Mouse (Mus musculus) kidney, embryonic 14.5 days (tissue): ENCODE measurements at regions not wholly inside any gene's neighbourhood (a gene's known extent, or its start where the extent isn't known, plus 50 kb on each side); places are given as distances from the start of the nearest gene placed in this dataset.

Experiments
- ATAC-seq: fragments of 200-750 bp; cut with Nextera tagmentation; 2 replicates; pipeline ENCODE4 v1.8.0; 2017; ENCODE audit warnings: moderate number of reproducible peaks, mild to moderate bottlenecking, moderate TSS enrichment, moderate library complexity; ENCODE audit not compliant: low FRiP score, low TSS enrichment
- H3K27ac ChIP-seq: fragments of 300-500 bp; sonication (generic); 2 replicates; pipeline ENCODE4 v1.5.1; 2014; ENCODE audit warnings: low read depth, mild to moderate bottlenecking, low read length, moderate library complexity, mixed read lengths
- H3K27me3 ChIP-seq: fragments of 300-500 bp; sonication (generic); 2 replicates; pipeline ENCODE4 v1.6.1; 2014; ENCODE audit warnings: mild to moderate bottlenecking, low read length; ENCODE audit not compliant: control insufficient read depth, insufficient read depth
- H3K36me3 ChIP-seq: fragments of 300-500 bp; sonication (generic); 2 replicates; pipeline ENCODE4 v1.6.1; 2014; ENCODE audit warnings: low read length, mixed read lengths; ENCODE audit not compliant: control insufficient read depth, insufficient read depth
- H3K4me1 ChIP-seq: fragments of 300-500 bp; sonication (generic); 2 replicates; pipeline ENCODE4 v1.6.1; 2014; ENCODE audit warnings: low read length, mixed read lengths; ENCODE audit not compliant: control insufficient read depth, insufficient read depth
- H3K4me2 ChIP-seq: fragments of 300-500 bp; sonication (generic); replicated peaks from 2 replicates; pipeline ENCODE4 v1.6.1; 2014; ENCODE audit warnings: low read depth, mild to moderate bottlenecking, low read length
- H3K4me3 ChIP-seq: fragments of 300-500 bp; sonication (generic); 2 replicates; pipeline ENCODE4 v1.5.1; 2014; ENCODE audit warnings: mild to moderate bottlenecking, low read length
- H3K9ac ChIP-seq: fragments of 300-500 bp; sonication (generic); 2 replicates; pipeline ENCODE4 v1.6.1; 2014; ENCODE audit warnings: low read depth, mild to moderate bottlenecking, low read length, moderate library complexity
- H3K9me3 ChIP-seq: fragments of 300-500 bp; sonication (generic); 2 replicates; pipeline ENCODE4 v1.6.1; 2016; ENCODE audit warnings: low read length; ENCODE audit not compliant: control insufficient read depth
- WGBS: fragments of 180-500 bp; shearing (Covaris S2); extraction: QIAGEN DNeasy Blood & Tissue Kit; methylation state at CpG from one replicate; pipeline ENCODE4 v1.1.7; 2014; 5-methylcytosine and 5-hydroxymethylcytosine counted together

- no peak for ATAC-seq
- H3K4me1 ChIP-seq, result no peaks in the 10 kb centered on the region
- H3K9ac ChIP-seq, result no peak overlapping the region
- H3K4me2 ChIP-seq, result no peak overlapping the region
- 83% methylated on average over 2 of the region's 2 CpGs for WGBS
- no peaks in the 10 kb centered on the region for H3K36me3 ChIP-seq
- peak overlapping the region; percentile 78 for H3K27ac ChIP-seq
- no peaks in the 10 kb centered on the region for H3K27me3 ChIP-seq
- H3K9me3 ChIP-seq, result peaks cover 8% of the 10 kb centered on the region; the same call in 1 of the 2 replicates
- no peak overlapping the region for H3K4me3 ChIP-seq
These were observed 133.6 kb upstream of the Supt20 start for GRCm38 (mm10) chr3:54559053-54559452.

GRCm38 (mm10) chr3:54559527-54559926 is 133.1 kb upstream of the Supt20 start:
- Histone ChIP-seq H3K9ac (no peak overlapping the region), H3K4me3 (no peak overlapping the region), H3K27me3 (no peaks in the 10 kb centered on the region), H3K9me3 (peaks cover 8% of the 10 kb centered on the region; the same call in 1 of the 2 replicates), H3K27ac (peak overlapping the region; percentile 78), H3K36me3 (no peaks in the 10 kb centered on the region), H3K4me1 (no peaks in the 10 kb centered on the region), H3K4me2 (no peak overlapping the region)
- 84% methylated on average over 2 of the region's 2 CpGs for WGBS
- ATAC-seq, result no peak

GRCm38 (mm10) chr3:54560056-54560922 is 132.3 kb upstream of the Supt20 start:
- H3K27me3 ChIP-seq, result no peaks in the 10 kb centered on the region
- H3K27ac ChIP-seq, result peak overlapping the region; percentile 78
- H3K9me3 ChIP-seq, result peaks cover 8% of the 10 kb centered on the region; the same call in 1 of the 2 replicates
- no peaks in the 10 kb centered on the region for H3K36me3 ChIP-seq
- H3K9ac ChIP-seq, result no peak overlapping the region
- 30% methylated on average over 5 of the region's 5 CpGs for WGBS
- no peaks in the 10 kb centered on the region for H3K4me1 ChIP-seq
- no peak overlapping the region for H3K4me2 ChIP-seq
- peak; percentile 92 for ATAC-seq
- H3K4me3 ChIP-seq, result no peak overlapping the region

- no peak overlapping the region for H3K4me3 ChIP-seq
- H3K9ac ChIP-seq, result no peak overlapping the region
- H3K27me3 ChIP-seq, result no peaks in the 10 kb centered on the region
- ATAC-seq, result no peak
- no peaks in the 10 kb centered on the region for H3K4me1 ChIP-seq
- H3K9me3 ChIP-seq, result peaks cover 4% of the 10 kb centered on the region
- H3K4me2 ChIP-seq, result no peak overlapping the region
- WGBS, result 89% methylated on average over 1 of the region's 1 CpGs
- H3K36me3 ChIP-seq, result no peaks in the 10 kb centered on the region
- no peak overlapping the region for H3K27ac ChIP-seq
These were observed 125.3 kb upstream of the Supt20 start for GRCm38 (mm10) chr3:54567329-54567728.

GRCm38 (mm10) chr3:54568096-54568495 is 124.5 kb upstream of the Supt20 start:
- no peak overlapping the region for H3K4me3 ChIP-seq
- H3K4me2 ChIP-seq, result no peak overlapping the region
- ATAC-seq, result no peak
- H3K9ac ChIP-seq, result no peak overlapping the region
- no peak overlapping the region for H3K27ac ChIP-seq
- no peaks in the 10 kb centered on the region for H3K4me1 ChIP-seq
- peaks cover 4% of the 10 kb centered on the region; the same call in 1 of the 2 replicates for H3K9me3 ChIP-seq
- no peaks in the 10 kb centered on the region for H3K36me3 ChIP-seq
- H3K27me3 ChIP-seq, result no peaks in the 10 kb centered on the region
- 87% methylated on average over 5 of the region's 5 CpGs for WGBS

GRCm38 (mm10) chr3:54570501-54570900 is 122.1 kb upstream of the Supt20 start:
- H3K27ac ChIP-seq, result no peak overlapping the region
- H3K4me1 ChIP-seq, result no peaks in the 10 kb centered on the region
- ATAC-seq, result no peak
- H3K36me3 ChIP-seq, result no peaks in the 10 kb centered on the region
- no peak overlapping the region for H3K4me2 ChIP-seq
- H3K27me3 ChIP-seq, result no peaks in the 10 kb centered on the region
- peaks cover 4% of the 10 kb centered on the region; the same call in 1 of the 2 replicates for H3K9me3 ChIP-seq
- H3K9ac ChIP-seq, result no peak overlapping the region
- WGBS, result 84% methylated on average over 8 of the region's 8 CpGs
- H3K4me3 ChIP-seq, result no peak overlapping the region

- Histone ChIP-seq H3K4me1 (no peaks in the 10 kb centered on the region), H3K4me3 (no peak overlapping the region), H3K27me3 (no peaks in the 10 kb centered on the region), H3K27ac (no peak overlapping the region), H3K4me2 (no peak overlapping the region), H3K9me3 (peaks cover 3% of the 10 kb centered on the region; the same call in 1 of the 2 replicates), H3K36me3 (no peaks in the 10 kb centered on the region), H3K9ac (no peak overlapping the region)
- ATAC-seq, result no peak
- WGBS, result 90% methylated on average over 5 of the region's 5 CpGs
These were observed 114.8 kb upstream of the Supt20 start for GRCm38 (mm10) chr3:54577851-54578250.

GRCm38 (mm10) chr3:54579425-54579824 is 113.2 kb upstream of the Supt20 start:
- Histone ChIP-seq H3K36me3 (no peaks in the 10 kb centered on the region), H3K9me3 (peaks cover 3% of the 10 kb centered on the region; the same call in 1 of the 2 replicates), H3K9ac (no peak overlapping the region), H3K27me3 (no peaks in the 10 kb centered on the region), H3K4me1 (no peaks in the 10 kb centered on the region), H3K4me3 (no peak overlapping the region), H3K27ac (no peak overlapping the region), H3K4me2 (no peak overlapping the region)
- no peak for ATAC-seq
- 98% methylated on average over 2 of the region's 2 CpGs for WGBS

GRCm38 (mm10) chr3:54580339-54580738 is 112.3 kb upstream of the Supt20 start:
- Histone ChIP-seq H3K4me1 (no peaks in the 10 kb centered on the region), H3K27me3 (no peaks in the 10 kb centered on the region), H3K36me3 (no peaks in the 10 kb centered on the region), H3K9ac (no peak overlapping the region), H3K4me3 (no peak overlapping the region), H3K4me2 (no peak overlapping the region), H3K27ac (no peak overlapping the region), H3K9me3 (peaks cover 3% of the 10 kb centered on the region; the same call in 1 of the 2 replicates)
- ATAC-seq, result no peak
- 88% methylated on average over 6 of the region's 6 CpGs for WGBS
